Mouse (Mus musculus) bone marrow macrophage, adult 2 months (primary cell): ENCODE measurements around the gene Hbb-bh2.

Experiments
- CTCF ChIP-seq: IDR thresholded peaks from 2 replicates; pipeline ENCODE4 v1.5.1; 2012; ENCODE audit warnings: low read depth, mild to moderate bottlenecking, low read length, moderate library complexity
- POLR2A ChIP-seq: IDR thresholded peaks from 2 replicates; pipeline ENCODE4 v1.6.1; 2012; ENCODE audit warnings: mild to moderate bottlenecking, low read depth, low read length, borderline replicate concordance

GRCm38 (mm10) chr7:103808971-103809800 is 31.1 kb downstream of the Hbb-bh2 start:
- TF ChIP-seq POLR2A: no peak
- no peak for TF ChIP-seq CTCF
